Mouse (Mus musculus) liver (tissue): Measurements from ENCODE around the gene Usp5.
"Not testable (repeated sequence)": the region's sequence is repeated elsewhere in the genome, so short reads cannot be mapped to it uniquely, and the experiment has no call there.

ENCODE experiments used
- DNase-seq: peaks from one replicate; pipeline ENCODE4 v3.0.0-alpha.2; 2020; ENCODE audit warnings: mixed read lengths

The Usp5 gene

GRCm38 (mm10) chr6:124839805-124840204 is 10.5 kb upstream of the Usp5 start:
- DNase-seq, result no peak

GRCm38 (mm10) chr6:124836411-124836810 is 7.1 kb upstream of the Usp5 start:
- DNase-seq, result no peak

DNA sequence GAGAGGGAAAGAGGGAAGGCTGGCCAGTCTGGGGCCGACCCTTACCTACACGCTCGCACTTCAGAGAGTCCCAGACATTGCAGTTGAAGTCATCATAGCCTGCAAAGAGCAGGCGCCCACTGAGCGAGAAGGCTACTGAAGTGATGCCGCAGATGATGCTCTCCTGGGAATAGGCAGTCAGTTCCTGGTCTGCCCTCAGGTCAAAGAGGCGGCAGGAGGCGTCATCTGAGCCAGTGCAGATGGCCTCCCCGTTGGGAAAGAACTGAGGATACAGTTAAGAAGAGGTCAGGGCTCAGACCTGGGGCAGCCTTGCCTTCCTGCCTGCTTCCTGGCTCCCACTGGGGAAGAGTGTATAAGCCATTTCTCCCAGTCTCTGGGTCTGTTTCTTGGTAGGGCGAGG is 6.2 kb upstream of the Usp5 start:
- no peak for DNase-seq

DNA sequence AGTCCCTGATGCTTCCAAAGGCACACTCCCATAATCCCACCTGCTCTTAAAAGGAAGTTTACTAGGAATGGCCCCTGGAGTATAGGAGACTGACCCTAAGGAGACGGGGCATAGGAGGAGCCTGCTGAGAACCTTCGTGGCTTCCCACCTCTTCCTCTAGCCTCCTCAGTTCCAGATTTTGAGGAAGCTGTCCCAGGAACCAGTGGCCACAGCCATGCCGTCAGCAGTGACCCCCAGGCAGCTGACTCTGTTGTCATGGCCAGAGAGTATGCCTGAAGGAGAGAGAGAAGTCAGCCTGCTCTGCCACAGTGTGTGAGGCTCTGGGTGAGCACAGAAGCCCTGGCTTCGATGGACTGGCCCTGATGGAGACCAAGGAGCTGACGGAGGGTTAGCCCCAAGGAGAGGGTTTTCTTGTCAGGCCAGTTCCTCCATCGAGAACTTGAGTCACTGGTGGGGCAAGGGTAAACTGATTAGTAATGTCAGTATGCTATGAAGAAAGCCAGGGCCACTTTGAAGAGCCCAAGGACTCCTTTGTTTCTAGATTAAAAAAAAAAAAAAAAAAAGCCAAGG is 5.3 kb upstream of the Usp5 start:
- DNase-seq, result no peak

GRCm38 (mm10) chr6:124831649-124832048 is 2.4 kb upstream of the Usp5 start:
- DNase-seq, result no peak

DNA sequence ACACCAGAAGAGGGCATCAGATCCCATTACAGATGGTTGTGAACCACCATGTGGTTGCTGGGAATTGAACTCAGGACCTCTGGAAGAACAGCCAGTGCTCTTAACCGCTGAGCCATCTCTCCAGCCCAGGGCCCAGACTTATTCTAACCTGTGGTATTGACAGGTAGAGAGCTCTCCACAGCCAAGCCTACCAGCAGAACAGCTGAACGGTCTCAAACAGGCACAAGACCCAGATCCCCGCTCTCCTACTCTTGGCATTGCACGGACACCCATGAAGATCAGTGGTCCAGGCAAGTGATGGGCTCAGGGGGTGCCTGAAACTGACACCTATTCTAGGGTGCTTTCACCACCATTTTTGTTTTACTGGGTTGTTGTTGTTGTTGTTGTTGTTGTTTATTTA is 1.9 kb upstream of the Usp5 start:
- not testable (repeated sequence) for DNase-seq

GRCm38 (mm10) chr6:124829799-124830700 is 766 bp upstream of the Usp5 start:
- peak; percentile 95 for DNase-seq

DNA sequence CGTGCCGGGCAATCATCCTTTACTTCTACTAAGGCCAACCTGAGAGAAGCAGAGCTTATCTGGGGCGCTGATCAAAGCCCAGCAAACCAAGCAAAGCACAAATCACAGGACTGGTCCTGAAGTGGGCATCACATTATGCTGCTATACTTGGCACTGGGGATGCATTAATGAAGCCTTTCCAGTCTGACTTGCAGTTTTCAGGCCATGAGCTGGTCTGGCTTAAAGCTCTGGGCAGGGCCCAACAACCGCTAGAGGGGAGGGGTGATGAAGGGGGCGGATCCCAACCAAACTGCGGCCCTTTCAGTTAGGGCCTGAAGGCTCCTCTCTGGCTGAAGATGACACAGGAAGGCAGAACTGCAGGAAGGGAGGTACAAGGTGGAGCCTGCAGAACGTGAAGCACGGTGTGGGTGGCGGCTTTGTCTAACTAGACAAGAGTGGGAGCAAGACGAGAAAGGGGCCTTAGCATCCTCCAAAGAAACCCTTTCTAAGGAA is 1.1 kb downstream of the Usp5 start:
- peak; percentile 69 for DNase-seq

DNA sequence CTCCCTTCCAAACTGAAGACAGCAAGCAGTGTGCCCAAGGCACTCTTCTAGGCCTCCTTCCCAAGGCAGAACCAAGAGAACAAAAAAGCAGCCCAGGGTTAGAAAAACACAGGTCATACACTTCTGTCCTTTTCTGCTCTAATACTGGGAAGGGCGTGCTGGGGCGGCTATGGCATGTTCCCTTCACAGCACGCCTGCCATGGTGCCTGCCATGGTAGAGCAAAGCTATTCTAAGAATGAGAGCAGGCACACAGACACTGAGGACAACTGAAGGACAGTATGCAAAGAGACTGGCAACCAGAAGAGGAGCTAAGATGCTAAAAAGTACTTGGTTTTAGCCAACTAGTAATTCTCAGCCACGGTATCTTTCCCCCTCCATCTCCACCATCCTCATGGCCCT is 7.2 kb downstream of the Usp5 start:
- no peak for DNase-seq

DNA sequence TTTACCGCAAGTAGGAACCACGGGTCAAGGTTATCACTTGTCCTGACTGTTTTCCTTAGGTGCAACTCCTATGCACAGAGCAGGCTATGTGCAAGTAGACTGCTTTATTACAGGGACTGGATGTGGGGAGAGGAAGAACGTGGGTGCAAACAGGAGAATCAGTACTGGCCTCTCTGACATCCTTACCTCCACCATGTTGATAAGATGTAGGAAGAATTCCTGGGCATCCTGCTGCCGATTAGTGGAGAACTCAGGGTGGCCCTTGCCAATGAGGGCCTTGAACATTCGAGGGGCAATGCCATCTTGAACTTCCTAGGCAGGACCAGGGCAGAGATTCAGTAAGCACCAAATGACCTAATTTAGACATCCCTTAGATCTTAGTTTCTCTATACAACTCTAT is 8.4 kb downstream of the Usp5 start:
- no peak for DNase-seq

DNA sequence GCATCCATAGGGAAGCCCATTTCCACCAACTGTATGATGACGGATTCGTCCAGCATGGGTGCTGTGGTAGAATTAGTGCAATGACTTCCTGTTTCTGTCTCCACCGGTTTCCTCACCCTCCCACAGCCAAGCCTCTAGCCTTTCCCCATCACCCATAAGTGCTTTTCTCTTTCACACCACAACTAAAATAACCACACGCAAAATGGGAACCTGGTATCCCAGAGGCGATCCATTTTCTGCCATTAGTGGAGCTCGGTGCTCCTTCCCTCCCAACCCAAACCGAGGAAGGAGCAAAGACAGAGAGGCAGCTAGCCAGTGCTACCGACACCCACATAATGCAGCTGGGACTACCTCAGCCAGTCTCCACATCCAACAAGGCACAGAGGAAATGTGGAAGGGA is 11.3 kb downstream of the Usp5 start:
- no peak for DNase-seq

DNA sequence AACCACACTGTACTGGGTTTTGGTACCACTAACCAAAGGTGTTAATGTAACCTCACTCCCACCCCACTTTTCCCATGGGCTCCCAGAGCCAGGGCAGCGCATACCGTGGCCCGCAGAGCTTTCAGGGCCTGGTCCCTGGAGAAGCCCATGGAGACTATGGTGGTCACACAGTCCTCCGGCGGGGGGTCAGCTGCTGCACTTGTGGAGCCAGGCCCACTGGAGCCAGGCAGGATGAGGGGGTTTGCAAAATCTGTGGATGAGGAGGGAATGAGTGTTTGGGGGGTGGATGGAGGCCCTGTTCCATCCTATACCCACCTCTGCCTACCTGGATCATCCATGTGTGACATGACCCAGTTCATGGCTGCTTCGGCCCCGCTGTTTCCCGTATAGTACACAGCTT is 11.7 kb downstream of the Usp5 start:
- DNase-seq, result no peak

- DNase-seq, result no peak
Observed at GRCm38 (mm10) chr6:124817125-124817524, 12.2 kb downstream of the Usp5 start.

- no peak for DNase-seq
Observed at GRCm38 (mm10) chr6:124816611-124817010, 12.7 kb downstream of the Usp5 start.

- DNase-seq, result peak; percentile 3
Observed at GRCm38 (mm10) chr6:124814858-124815774, 14.2 kb downstream of the Usp5 start.

GRCm38 (mm10) chr6:124814448-124814847 is 14.8 kb downstream of the Usp5 start:
- no peak for DNase-seq

- peak; percentile 93 for DNase-seq
Observed at GRCm38 (mm10) chr6:124813933-124814332, 15.4 kb downstream of the Usp5 start, which contains the start of gene Tpi1. Gene Tpi1, minus strand, starts transcription at chr6:124814296.

DNA sequence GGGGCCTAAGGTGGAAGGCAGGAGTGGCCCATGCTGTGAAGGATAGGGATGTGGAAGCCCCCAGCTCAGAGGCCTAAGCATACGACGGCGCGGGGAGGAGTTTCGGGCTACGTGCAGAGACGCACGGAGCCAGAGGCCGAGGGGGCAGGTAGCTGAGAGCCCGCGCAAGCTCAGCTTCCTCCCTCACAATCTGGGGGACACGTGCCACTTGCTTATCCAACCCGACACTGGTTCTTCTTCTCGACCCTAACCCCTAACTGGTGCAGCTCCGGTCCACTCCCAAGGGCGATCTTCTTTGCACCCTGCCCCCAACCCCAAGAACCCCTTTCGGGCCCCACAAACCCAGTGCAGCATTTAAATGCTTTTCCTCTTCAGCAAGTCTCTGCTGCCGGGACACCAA is 15.8 kb downstream of the Usp5 start:
- peak; percentile 85 for DNase-seq

DNA sequence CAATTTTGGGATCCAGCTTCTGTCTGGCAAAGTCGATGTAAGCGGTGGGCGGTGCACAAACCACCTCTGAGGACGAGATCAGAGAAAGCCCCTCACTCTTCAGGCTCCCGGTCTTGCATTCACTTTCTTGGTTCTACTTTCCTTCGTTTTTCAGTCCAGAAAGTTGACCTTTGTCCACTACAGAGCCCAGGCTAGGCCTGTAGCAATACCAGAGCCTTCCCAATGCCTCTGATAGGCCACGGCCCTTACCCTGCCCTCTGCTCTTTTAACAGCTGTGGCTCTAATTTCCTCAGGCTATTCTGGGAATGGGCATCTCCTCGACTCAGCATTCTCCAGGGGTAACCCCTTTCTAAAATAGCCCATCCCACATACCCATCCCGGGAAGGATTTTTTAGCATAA is 16.4 kb downstream of the Usp5 start:
- DNase-seq, result peak; percentile 10

DNA sequence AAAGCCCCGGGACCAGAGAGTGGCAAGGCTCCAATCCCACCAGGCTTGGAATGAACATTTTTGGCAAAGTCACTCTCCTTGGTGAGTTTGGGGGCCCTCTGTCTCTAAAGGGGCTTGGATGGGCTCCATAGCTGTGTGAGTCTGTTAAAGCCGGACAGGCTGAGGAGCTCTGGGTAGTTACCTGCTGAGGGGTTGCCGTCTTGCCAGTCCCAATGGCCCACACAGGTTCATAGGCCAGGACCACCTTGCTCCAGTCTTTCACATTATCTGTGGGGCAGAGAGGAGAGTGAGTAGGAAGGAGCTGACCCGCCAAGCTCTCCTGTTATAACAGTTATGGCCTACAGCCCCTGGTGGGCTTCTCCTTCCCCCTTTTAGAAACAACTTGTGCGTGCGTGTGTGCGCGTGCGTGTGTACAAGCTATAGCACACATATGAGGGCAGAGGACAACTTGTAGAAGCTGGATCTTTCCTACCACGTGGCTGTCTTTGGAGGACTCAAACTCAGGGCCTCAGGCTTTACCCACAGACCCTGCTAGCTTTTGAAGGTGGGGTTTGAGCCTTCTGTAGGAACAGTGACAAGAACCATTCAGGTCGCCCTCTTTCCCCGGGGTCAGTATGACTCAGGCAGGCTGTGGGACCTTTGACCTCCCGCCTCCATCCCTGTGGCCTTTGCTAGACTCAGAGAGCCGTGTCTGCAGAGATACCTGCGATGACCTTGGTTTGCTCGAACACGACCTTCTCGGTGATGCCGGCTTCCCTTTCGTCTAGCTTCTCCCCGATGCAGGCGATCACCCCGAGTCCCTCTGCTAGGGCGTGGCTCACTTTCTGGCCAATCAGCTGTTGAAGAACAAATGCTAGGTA is 17.4 kb downstream of the Usp5 start:
- peak; percentile 38 for DNase-seq

- DNase-seq, result peak; percentile 2
Observed at GRCm38 (mm10) chr6:124811403-124811665, 17.9 kb downstream of the Usp5 start.
